Mouse (Mus musculus): ENCODE data around the gene AI854703.

DNA sequence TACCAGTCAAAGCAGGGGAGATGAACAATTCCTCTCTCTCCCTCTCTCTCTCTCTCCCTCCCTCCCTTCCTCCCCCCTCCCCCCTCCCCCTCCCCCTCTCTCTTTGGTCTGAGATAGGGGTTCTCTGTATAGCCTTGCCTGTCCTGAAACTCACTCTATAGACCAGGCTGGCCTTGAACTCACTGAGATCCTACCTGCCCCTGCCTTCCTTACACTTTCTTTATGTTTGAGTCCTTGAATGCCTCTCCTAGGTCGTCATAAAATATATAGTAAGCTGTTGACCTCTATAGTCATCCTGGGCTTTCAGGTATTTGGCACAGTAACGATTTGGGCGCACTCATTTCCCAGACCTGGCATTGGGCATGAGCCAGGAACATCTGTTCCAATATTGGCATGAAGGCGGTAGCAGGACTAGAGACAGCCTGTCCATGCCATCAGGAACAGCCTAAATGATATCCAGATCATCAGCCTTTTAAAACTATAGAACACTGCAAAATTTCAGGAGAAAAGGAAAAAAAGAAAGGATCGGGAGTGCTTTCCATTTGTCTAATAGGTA, 50.4 kb downstream of the AI854703 start:
- TF ChIP-seq GATA2 (IDR thresholded peaks at IDR 0.05; ENCODE audit: borderline replicate concordance, low read depth, low read length) (no peak), GATA1 (IDR thresholded peaks at IDR 0.05; ENCODE audit: borderline replicate concordance, low read length) (no peak)
